Mouse (Mus musculus) kidney, postnatal 0 days (tissue): ENCODE results near the gene Dand5. TPM values are rescaled to one million over a fixed set of nuclear protein-coding genes. Genes with fewer than 3 reads are reported as not detected.

Experiments used
- ATAC-seq: fragments of 200-750 bp; cut with Nextera tagmentation; replicated peaks from 2 replicates; pipeline ENCODE4 v1.8.0; 2017; ENCODE audit warnings: low read depth, moderate number of reproducible peaks, moderate TSS enrichment, moderate library complexity; ENCODE audit not compliant: low FRiP score
- DNase-seq: peaks from one replicate; pipeline ENCODE4 v3.0.0-alpha.2; 2016; ENCODE audit warnings: low spot score
- H3K27ac ChIP-seq: fragments of 300-500 bp; sonication (generic); 2 replicates; pipeline ENCODE4 v1.5.1; 2014; ENCODE audit warnings: mild to moderate bottlenecking
- H3K27me3 ChIP-seq: fragments of 300-500 bp; sonication (generic); 2 replicates; pipeline ENCODE4 v1.6.1; 2014; ENCODE audit warnings: low read length, mixed read lengths; ENCODE audit not compliant: insufficient read depth
- H3K36me3 ChIP-seq: fragments of 300-500 bp; sonication (generic); 2 replicates; pipeline ENCODE4 v1.6.1; 2014; ENCODE audit warnings: low read length, mixed read lengths; ENCODE audit not compliant: insufficient read depth
- H3K4me1 ChIP-seq: fragments of 300-500 bp; sonication (generic); replicated peaks from 2 replicates; pipeline ENCODE4 v1.6.1; 2014; ENCODE audit warnings: antibody characterized with exemption, low read length, mixed read lengths; ENCODE audit not compliant: insufficient read depth
- H3K4me2 ChIP-seq: fragments of 300-500 bp; sonication (generic); 2 replicates; pipeline ENCODE4 v1.6.1; 2014; ENCODE audit warnings: mild to moderate bottlenecking, low read length, moderate library complexity, mixed read lengths
- H3K4me3 ChIP-seq: fragments of 300-500 bp; sonication (generic); replicated peaks from 2 replicates; pipeline ENCODE4 v1.5.1; 2014; ENCODE audit warnings: low read depth, low read length
- H3K9ac ChIP-seq: fragments of 300-500 bp; sonication (generic); 2 replicates; pipeline ENCODE4 v1.6.1; 2014; ENCODE audit warnings: low read depth, low read length
- H3K9me3 ChIP-seq: fragments of 300-500 bp; sonication (generic); replicated peaks from 2 replicates; pipeline ENCODE4 v1.6.1; 2016; ENCODE audit warnings: low read length, inconsistent platforms, mixed read lengths
- CTCF ChIP-seq: IDR thresholded peaks from 2 replicates; pipeline ENCODE4 v1.5.1; 2016; ENCODE audit warnings: antibody characterized with exemption, low read depth, mild to moderate bottlenecking, moderate library complexity
- WGBS: fragments of 180-500 bp; shearing (Covaris S2); extraction: QIAGEN DNeasy Blood & Tissue Kit; methylation state at CpG from one replicate; pipeline ENCODE4 v1.1.7; 2014; 5-methylcytosine and 5-hydroxymethylcytosine counted together
- polyA plus RNA-seq: library from polyadenylated mRNA; unstranded; fragments of >200 nt; fragmentation: Nextera tagmentation; extraction: Ambion mirVana; gene quantifications from 2 replicates; pipeline ENCODE4 v1.2.1, GENCODE M21; 2015

The Dand5 gene
- polyA plus RNA-seq, 1 experiment from 2014 or later = 7.4 TPM

- Histone ChIP-seq H3K4me2 (peak within 1 kb of the TSS; percentile 87), H3K9ac (peak within 1 kb of the TSS; percentile 87), H3K27ac (peak within 1 kb of the TSS; percentile 92), H3K4me1 (peaks cover 5% of the 10 kb centered on the region), H3K36me3 (peaks cover 63% of the 10 kb centered on the region), H3K9me3 (no peaks in the 10 kb centered on the region), H3K27me3 (no peaks in the 10 kb centered on the region), H3K4me3 (peak within 1 kb of the TSS; percentile 88)
- DNase-seq (peak; percentile 98), ATAC-seq (peak; percentile 92)
- WGBS = under 1% methylated on average over 53 of the region's 55 CpGs
- TF ChIP-seq CTCF = no peak
These were observed 17.8 kb upstream of the Dand5 start, which contains the start of gene Rad23a for GRCm38 (mm10) chr8:84840248-84840999. Rad23a (minus strand) TSS chr8:84840665.

GRCm38 (mm10) chr8:84839875-84840247 is 17.2 kb upstream of the Dand5 start:
- peaks cover 65% of the 10 kb centered on the region for H3K36me3 ChIP-seq
- no peaks in the 10 kb centered on the region for H3K9me3 ChIP-seq
- H3K4me1 ChIP-seq = no peaks in the 10 kb centered on the region; the same call in 1 of the 2 replicates
- under 1% methylated on average over 7 of the region's 7 CpGs for whole genome bisulfite sequencing
- H3K27ac ChIP-seq = peak overlapping the region; percentile 92
- ATAC-seq = no peak
- H3K27me3 ChIP-seq = no peaks in the 10 kb centered on the region
- peak overlapping the region; percentile 88 for H3K4me3 ChIP-seq
- peak overlapping the region; percentile 87 for H3K4me2 ChIP-seq
- H3K9ac ChIP-seq = peak overlapping the region; percentile 87
- no peak for TF ChIP-seq CTCF
- DNase-seq = no peak

- 82% methylated on average over 2 of the region's 2 CpGs for WGBS
- no peak for DNase-seq
- Histone ChIP-seq H3K27me3 (no peaks in the 10 kb centered on the region), H3K9me3 (no peaks in the 10 kb centered on the region), H3K9ac (peak overlapping the region; percentile 87; the same call in 1 of the 2 replicates), H3K4me1 (no peaks in the 10 kb centered on the region; the same call in 1 of the 2 replicates), H3K4me2 (peak overlapping the region; percentile 87), H3K4me3 (peak overlapping the region; percentile 88), H3K36me3 (peaks cover 65% of the 10 kb centered on the region), H3K27ac (no peak overlapping the region)
- no peak for ATAC-seq
- TF ChIP-seq CTCF = no peak
These were observed 16.8 kb upstream of the Dand5 start for GRCm38 (mm10) chr8:84839411-84839810.

GRCm38 (mm10) chr8:84838513-84838912 is 15.9 kb upstream of the Dand5 start:
- no peak for ATAC-seq

GRCm38 (mm10) chr8:84837912-84838470 is 15.4 kb upstream of the Dand5 start:
- Histone ChIP-seq H3K4me2 (no peak overlapping the region), H3K27ac (no peak overlapping the region), H3K9ac (no peak overlapping the region), H3K36me3 (peaks cover 59% of the 10 kb centered on the region), H3K4me3 (no peak overlapping the region), H3K27me3 (no peaks in the 10 kb centered on the region), H3K9me3 (no peaks in the 10 kb centered on the region), H3K4me1 (no peaks in the 10 kb centered on the region; the same call in 1 of the 2 replicates)
- no peak for TF ChIP-seq CTCF
- 64% methylated on average over 15 of the region's 15 CpGs for WGBS
- no peak for DNase-seq
- ATAC-seq = no peak

More at GRCm38 (mm10) chr8:84838513-84838912, 15.9 kb upstream of the Dand5 start:
- TF ChIP-seq CTCF = no peak
- Histone ChIP-seq H3K9ac (no peak overlapping the region), H3K27ac (no peak overlapping the region), H3K4me3 (no peak overlapping the region), H3K36me3 (peaks cover 64% of the 10 kb centered on the region), H3K4me2 (no peak overlapping the region), H3K27me3 (no peaks in the 10 kb centered on the region), H3K9me3 (no peaks in the 10 kb centered on the region), H3K4me1 (no peaks in the 10 kb centered on the region; the same call in 1 of the 2 replicates)
- no peak for DNase-seq
- 82% methylated on average over 5 of the region's 5 CpGs for WGBS

GRCm38 (mm10) chr8:84837149-84837911 is 14.7 kb upstream of the Dand5 start:
- no peak overlapping the region for H3K4me2 ChIP-seq
- H3K4me1 ChIP-seq = no peaks in the 10 kb centered on the region; the same call in 1 of the 2 replicates
- H3K9me3 ChIP-seq = no peaks in the 10 kb centered on the region
- no peak overlapping the region for H3K9ac ChIP-seq
- no peaks in the 10 kb centered on the region for H3K27me3 ChIP-seq
- no peak overlapping the region for H3K27ac ChIP-seq
- H3K4me3 ChIP-seq = no peak overlapping the region
- no peak for TF ChIP-seq CTCF
- no peak; the same call in 1 of the 2 replicates for ATAC-seq
- WGBS = 31% methylated on average over 8 of the region's 8 CpGs
- peak; percentile 73 for DNase-seq
- peaks cover 52% of the 10 kb centered on the region for H3K36me3 ChIP-seq
